Mouse (Mus musculus) lung, postnatal 14 days (tissue): ENCODE data around the gene Prlr.
A peak's percentile ranks its signal among the peaks of the same experiment; 100 is the strongest.

Experiments used
- DNase-seq: peaks from one replicate; pipeline ENCODE4 v3.0.0; 2021

Gene Prlr

GRCm38 (mm10) chr15:10236812-10237211 is 59.8 kb downstream of the Prlr start:
- DNase-seq = no peak

- no peak for DNase-seq
Measured at GRCm38 (mm10) chr15:10238454-10238853, 61.4 kb downstream of the Prlr start.

GRCm38 (mm10) chr15:10240228-10240795 is 63.3 kb downstream of the Prlr start:
- no peak for DNase-seq

GRCm38 (mm10) chr15:10242250-10242649 is 65.2 kb downstream of the Prlr start:
- no peak for DNase-seq

GRCm38 (mm10) chr15:10249285-10249684 is 72.2 kb downstream of the Prlr start:
- DNase-seq = peak; percentile 6

- no peak for DNase-seq
Measured at GRCm38 (mm10) chr15:10250784-10251183, 73.7 kb downstream of the Prlr start.

GRCm38 (mm10) chr15:10252526-10252925 is 75.5 kb downstream of the Prlr start:
- DNase-seq = no peak

GRCm38 (mm10) chr15:10262219-10262618 is 85.2 kb downstream of the Prlr start:
- DNase-seq = no peak

- DNase-seq = no peak
Measured at GRCm38 (mm10) chr15:10262641-10263040, 85.6 kb downstream of the Prlr start.

GRCm38 (mm10) chr15:10263420-10263819 is 86.4 kb downstream of the Prlr start:
- no peak for DNase-seq

GRCm38 (mm10) chr15:10264885-10265284 is 87.8 kb downstream of the Prlr start:
- no peak for DNase-seq

- DNase-seq = no peak
Measured at GRCm38 (mm10) chr15:10267251-10267650, 90.2 kb downstream of the Prlr start.

GRCm38 (mm10) chr15:10276386-10276785 is 99.3 kb downstream of the Prlr start:
- DNase-seq = no peak

GRCm38 (mm10) chr15:10277461-10277860 is 100.4 kb downstream of the Prlr start:
- no peak for DNase-seq

GRCm38 (mm10) chr15:10281546-10281945 is 104.5 kb downstream of the Prlr start:
- peak; percentile 30 for DNase-seq

- DNase-seq = no peak
Measured at GRCm38 (mm10) chr15:10283661-10284060, 106.6 kb downstream of the Prlr start.

- DNase-seq = no peak
Measured at GRCm38 (mm10) chr15:10296570-10296969, 119.5 kb downstream of the Prlr start.

- no peak for DNase-seq
Measured at GRCm38 (mm10) chr15:10298058-10298457, 121.0 kb downstream of the Prlr start.

GRCm38 (mm10) chr15:10299467-10299866 is 122.4 kb downstream of the Prlr start:
- no peak for DNase-seq

- no peak for DNase-seq
Measured at GRCm38 (mm10) chr15:10306461-10306860, 129.4 kb downstream of the Prlr start.

GRCm38 (mm10) chr15:10311826-10312225 is 134.8 kb downstream of the Prlr start:
- no peak for DNase-seq

GRCm38 (mm10) chr15:10313522-10314455 is 136.8 kb downstream of the Prlr start:
- peak; percentile 64 for DNase-seq

GRCm38 (mm10) chr15:10325080-10325479 is 148.0 kb downstream of the Prlr start, which contains the start of gene Gm21973:
Gene Gm21973 (plus strand): TSS chr15:10325380.
- no peak for DNase-seq

- no peak for DNase-seq
Measured at GRCm38 (mm10) chr15:10330626-10331025, 153.6 kb downstream of the Prlr start.
